Mouse (Mus musculus): ENCODE measurements around the gene Fam78a.

Fam78a gene

GRCm38 (mm10) chr2:32096122-32096420 is 11.4 kb upstream of the Fam78a start:
- no peak for DNase-seq

GRCm38 (mm10) chr2:32095351-32096121 is 10.9 kb upstream of the Fam78a start, which contains the start of gene Plpp7:
Gene Plpp7 (plus strand): TSS chr2:32095528.
- DNase-seq, result peak; percentile 54

- no peak for DNase-seq
Observed at GRCm38 (mm10) chr2:32094001-32094707, 9.5 kb upstream of the Fam78a start.

GRCm38 (mm10) chr2:32091956-32092355 is 7.3 kb upstream of the Fam78a start:
- DNase-seq, result no peak

- DNase-seq, result no peak
Observed at GRCm38 (mm10) chr2:32090145-32090544, 5.5 kb upstream of the Fam78a start.

GRCm38 (mm10) chr2:32089606-32090005 is 4.9 kb upstream of the Fam78a start:
- no peak for DNase-seq

GRCm38 (mm10) chr2:32088372-32088981 is 3.8 kb upstream of the Fam78a start:
- DNase-seq, result no peak

- DNase-seq, result no peak
Observed at GRCm38 (mm10) chr2:32087606-32088005, 2.9 kb upstream of the Fam78a start.

- DNase-seq, result no peak
Observed at GRCm38 (mm10) chr2:32085231-32085630, 574 bp upstream of the Fam78a start.

GRCm38 (mm10) chr2:32084872-32085199 is 179 bp upstream of the Fam78a start:
- no peak for DNase-seq

- DNase-seq, result peak; percentile 42
Observed at GRCm38 (mm10) chr2:32083159-32084011, 1.3 kb downstream of the Fam78a start.

GRCm38 (mm10) chr2:32082229-32082628 is 2.4 kb downstream of the Fam78a start:
- no peak for DNase-seq

- DNase-seq, result no peak
Observed at GRCm38 (mm10) chr2:32081296-32081929, 3.2 kb downstream of the Fam78a start.

GRCm38 (mm10) chr2:32080681-32081080 is 4.0 kb downstream of the Fam78a start:
- no peak for DNase-seq

- DNase-seq, result no peak
Observed at GRCm38 (mm10) chr2:32079191-32079725, 5.4 kb downstream of the Fam78a start.

GRCm38 (mm10) chr2:32078522-32078921 is 6.1 kb downstream of the Fam78a start:
- DNase-seq, result no peak

GRCm38 (mm10) chr2:32077744-32078143 is 6.9 kb downstream of the Fam78a start:
- no peak for DNase-seq

GRCm38 (mm10) chr2:32075368-32075767 is 9.3 kb downstream of the Fam78a start:
- peak; percentile 55 for DNase-seq

GRCm38 (mm10) chr2:32074404-32074803 is 10.3 kb downstream of the Fam78a start:
- DNase-seq, result peak; percentile 82

- DNase-seq, result no peak
Observed at GRCm38 (mm10) chr2:32070747-32071146, 13.9 kb downstream of the Fam78a start.

GRCm38 (mm10) chr2:32068811-32069607 is 15.6 kb downstream of the Fam78a start:
- DNase-seq, result no peak

- peak; percentile 44 for DNase-seq
Observed at GRCm38 (mm10) chr2:32066005-32066404, 18.7 kb downstream of the Fam78a start.
